Mouse (Mus musculus): ENCODE measurements around the gene Rai2. TPM values are rescaled to one million over a fixed set of nuclear protein-coding genes. Genes with fewer than 3 reads are reported as not detected.

The Rai2 gene
- 1.5 and 2.1 TPM in 2 replicates for polyA plus RNA-seq (2015; fragmentation: Nextera tagmentation; extraction: Ambion mirVana)

DNA sequence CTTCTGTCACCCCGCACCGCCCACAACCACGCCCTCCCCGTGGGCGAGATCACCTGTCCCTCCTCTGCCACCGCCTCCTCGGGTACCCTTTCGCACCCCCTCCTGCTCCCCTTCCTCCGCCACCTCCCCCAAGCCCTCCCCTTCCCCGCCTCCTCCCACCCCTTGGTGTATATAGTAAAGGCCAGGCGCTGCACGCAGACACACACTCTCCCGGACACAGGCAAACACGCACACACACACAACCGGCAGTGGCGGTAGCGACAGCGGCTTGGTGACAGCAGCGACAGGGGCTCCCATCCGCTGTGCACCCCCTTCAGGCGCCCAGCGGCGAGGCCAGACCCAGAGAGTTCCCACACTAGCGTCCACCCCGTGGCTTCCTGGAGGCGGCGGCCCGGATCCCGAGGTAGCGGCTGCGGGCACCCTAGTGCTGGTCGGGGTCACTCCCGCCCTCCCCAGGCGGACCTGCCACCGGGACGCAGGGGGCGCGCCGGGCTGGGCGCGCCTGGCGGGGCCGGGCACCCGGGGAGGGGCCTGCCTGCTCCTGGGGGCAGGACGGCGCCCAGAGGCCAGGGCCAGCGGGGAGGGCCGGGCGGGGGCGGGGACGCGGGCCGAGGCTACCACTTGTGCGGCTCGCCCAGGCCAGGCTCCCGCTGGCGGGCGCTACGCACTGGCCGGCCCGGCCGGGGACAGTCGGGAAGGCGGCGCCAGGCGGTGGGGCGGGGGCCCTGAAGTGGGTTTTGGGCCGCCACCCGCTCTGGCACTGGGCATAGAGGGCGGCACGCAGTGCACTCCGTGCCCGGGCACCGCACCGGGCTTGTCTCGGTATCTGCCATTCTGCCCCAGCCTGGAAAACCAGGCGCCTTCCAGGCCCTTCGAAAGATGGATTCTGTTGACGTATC, at the start of gene Rai2:
Gene Rai2, plus strand, starts transcription at position 205 of the 899 bp plus-strand sequence.
- H3K27me3 ChIP-seq: peaks cover 80% of the 10 kb centered on the region
- ATAC-seq (ENCODE audit: insufficient number of reproducible peaks, insufficient read depth, low FRiP score, low TSS enrichment, low read depth): peak; percentile 56

DNA sequence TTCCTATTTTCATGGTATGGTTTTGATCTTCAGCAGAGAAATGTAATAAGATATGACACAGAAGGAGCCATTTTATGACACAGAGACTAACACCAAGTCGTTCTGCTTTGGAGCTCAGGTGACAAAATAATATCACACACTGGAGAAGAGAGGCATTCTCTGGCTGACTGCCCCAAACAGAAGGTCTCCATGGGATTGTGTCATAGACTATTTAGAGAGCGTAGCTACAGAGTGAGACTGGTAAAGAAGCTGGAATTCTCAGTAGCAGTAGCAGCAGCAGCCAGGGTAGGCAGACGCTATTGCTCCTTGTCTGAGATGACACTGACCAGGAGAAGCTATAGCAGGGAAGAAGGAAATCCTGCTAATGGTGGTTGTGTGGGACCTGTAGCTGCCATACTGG, 27.5 kb upstream of the Rai2 start:
- no peak for ATAC-seq (ENCODE audit: insufficient number of reproducible peaks, insufficient read depth, low FRiP score, low TSS enrichment, low read depth)
- H3K36me3 ChIP-seq: no peaks in the 10 kb centered on the region
- H3K27ac ChIP-seq: no peak overlapping the region
- 60% methylated on average over 3 of the region's 3 CpGs for WGBS
- no peaks in the 10 kb centered on the region for H3K9me3 ChIP-seq
- H3K9ac ChIP-seq: no peak overlapping the region
- no peak overlapping the region for H3K4me2 ChIP-seq
- no peaks in the 10 kb centered on the region for H3K4me1 ChIP-seq
- no peak overlapping the region for H3K4me3 ChIP-seq
- H3K27me3 ChIP-seq: peaks cover 33% of the 10 kb centered on the region

More for the DNA sequence above, at the start of gene Rai2:
- H3K4me1 ChIP-seq: no peaks in the 10 kb centered on the region
- H3K36me3 ChIP-seq: no peaks in the 10 kb centered on the region
- H3K4me3 ChIP-seq: peak within 1 kb of the TSS; percentile 55
- H3K27ac ChIP-seq: no peak within 1 kb of the TSS
- H3K9me3 ChIP-seq: no peaks in the 10 kb centered on the region
- H3K4me2 ChIP-seq: peak within 1 kb of the TSS; percentile 92
- 28% methylated on average over 53 of the region's 79 CpGs for WGBS
- H3K9ac ChIP-seq: peak within 1 kb of the TSS; percentile 62

DNA sequence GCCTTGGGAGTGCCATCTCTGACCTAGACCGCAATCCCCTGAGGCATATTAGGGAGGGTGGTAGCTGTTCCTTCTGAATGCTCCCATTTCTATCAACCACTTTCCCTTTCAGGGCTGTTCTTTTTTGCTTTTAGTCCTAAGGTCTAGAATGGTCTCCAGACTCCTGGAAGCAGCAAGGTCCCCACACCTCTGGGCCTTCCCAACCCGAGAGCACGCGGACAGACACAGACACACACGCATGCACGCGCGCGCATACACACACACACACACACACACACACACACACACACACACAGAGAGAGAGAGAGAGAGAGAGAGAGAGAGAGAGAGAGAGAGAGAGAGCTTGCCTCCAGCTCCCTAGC, 385 bp upstream of the Rai2 start:
- Histone ChIP-seq H3K27me3 (peaks cover 74% of the 10 kb centered on the region), H3K9me3 (no peaks in the 10 kb centered on the region), H3K27ac (no peak overlapping the region), H3K4me3 (peak overlapping the region; percentile 55), H3K4me1 (no peaks in the 10 kb centered on the region), H3K4me2 (peak overlapping the region; percentile 92), H3K36me3 (no peaks in the 10 kb centered on the region), H3K9ac (peak overlapping the region; percentile 62; the same call in 1 of the 2 replicates)
- 49% methylated on average over 5 of the region's 9 CpGs for WGBS
- no peak for ATAC-seq (ENCODE audit: insufficient number of reproducible peaks, insufficient read depth, low FRiP score, low TSS enrichment, low read depth)

DNA sequence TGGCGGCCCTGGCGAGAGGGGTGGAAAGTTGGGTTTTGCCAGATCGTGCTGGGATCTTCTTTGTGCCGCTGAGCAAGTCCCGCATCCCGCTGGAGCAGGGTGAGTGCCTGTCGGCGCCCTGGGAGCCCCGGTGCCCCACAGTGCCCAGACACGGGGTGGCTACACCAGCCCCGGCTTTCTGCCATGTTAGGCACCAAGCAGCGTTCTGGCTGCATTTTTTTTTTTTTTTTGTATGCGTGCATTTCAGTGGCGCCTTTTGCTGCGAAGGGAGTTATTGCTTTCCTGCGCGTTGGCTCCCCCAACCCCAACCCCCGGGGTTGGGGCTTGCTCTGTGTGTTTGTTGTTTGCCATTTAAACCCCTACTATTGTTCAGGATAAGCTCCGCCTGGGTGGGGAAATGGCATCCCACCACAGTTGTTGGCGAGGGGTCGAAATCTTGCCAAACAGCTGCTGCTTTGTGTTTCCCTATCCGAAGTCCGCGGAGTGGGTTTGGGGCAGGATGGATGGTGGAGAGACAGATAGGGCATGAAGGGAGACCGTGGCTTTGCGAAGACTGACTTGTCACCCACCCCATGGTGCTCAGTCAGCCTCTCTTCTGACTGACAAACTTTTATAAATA, 1.0 kb downstream of the Rai2 start:
- no peak overlapping the region for H3K27ac ChIP-seq
- ATAC-seq (ENCODE audit: insufficient number of reproducible peaks, insufficient read depth, low FRiP score, low TSS enrichment, low read depth): no peak
- H3K9me3 ChIP-seq: no peaks in the 10 kb centered on the region
- WGBS: 20% methylated on average over 26 of the region's 26 CpGs
- peak overlapping the region; percentile 92 for H3K4me2 ChIP-seq
- peak overlapping the region; percentile 62 for H3K9ac ChIP-seq
- H3K36me3 ChIP-seq: no peaks in the 10 kb centered on the region
- H3K4me1 ChIP-seq: no peaks in the 10 kb centered on the region
- peak overlapping the region; percentile 55 for H3K4me3 ChIP-seq
- H3K27me3 ChIP-seq: peaks cover 86% of the 10 kb centered on the region

DNA sequence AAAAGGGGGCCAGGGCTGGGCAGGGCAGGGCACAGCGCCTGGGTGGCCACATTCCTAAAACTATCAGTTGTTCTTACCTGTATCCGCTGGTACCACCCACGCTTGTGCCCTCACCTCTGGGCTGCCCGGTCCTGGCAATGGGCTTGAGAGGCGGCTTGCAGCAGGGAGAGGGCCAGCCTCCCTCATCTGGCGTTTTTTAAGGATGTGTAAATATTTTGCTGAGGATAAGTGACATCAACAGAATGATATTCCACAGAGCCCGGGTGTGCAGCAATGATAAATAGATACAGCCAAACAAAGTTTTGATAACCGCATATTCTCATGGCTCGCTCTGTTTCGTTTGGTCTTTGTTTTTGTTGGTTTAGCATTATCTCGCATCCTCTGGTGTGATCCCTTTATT, 1.7 kb downstream of the Rai2 start:
- Histone ChIP-seq H3K27ac (no peak overlapping the region), H3K4me2 (peak overlapping the region; percentile 92), H3K4me3 (peak overlapping the region; percentile 55), H3K36me3 (no peaks in the 10 kb centered on the region), H3K9me3 (no peaks in the 10 kb centered on the region), H3K4me1 (no peaks in the 10 kb centered on the region), H3K9ac (no peak overlapping the region), H3K27me3 (peaks cover 92% of the 10 kb centered on the region)
- ATAC-seq (ENCODE audit: insufficient number of reproducible peaks, insufficient read depth, low FRiP score, low TSS enrichment, low read depth): no peak
- 36% methylated on average over 11 of the region's 11 CpGs for WGBS

DNA sequence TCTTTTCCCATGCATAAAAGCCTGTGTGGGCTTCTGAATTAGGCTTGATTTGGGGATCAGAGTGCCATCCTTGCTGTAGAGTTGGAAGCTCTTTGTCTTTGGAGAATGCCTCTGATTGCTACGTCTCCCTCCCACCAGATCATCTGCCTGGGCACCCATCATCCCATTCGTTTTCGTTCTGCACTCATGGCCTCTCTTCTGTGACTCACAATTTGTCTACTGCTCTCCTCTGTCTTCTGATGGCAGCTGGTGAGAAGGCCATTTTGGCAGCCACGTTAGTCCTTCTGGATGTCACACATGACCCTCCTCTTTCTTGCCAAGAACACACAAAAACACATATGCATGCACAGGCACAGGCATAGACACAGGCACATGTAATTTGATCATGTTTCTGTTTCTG, 4.2 kb downstream of the Rai2 start:
- no peak for ATAC-seq (ENCODE audit: insufficient number of reproducible peaks, insufficient read depth, low FRiP score, low TSS enrichment, low read depth)

DNA sequence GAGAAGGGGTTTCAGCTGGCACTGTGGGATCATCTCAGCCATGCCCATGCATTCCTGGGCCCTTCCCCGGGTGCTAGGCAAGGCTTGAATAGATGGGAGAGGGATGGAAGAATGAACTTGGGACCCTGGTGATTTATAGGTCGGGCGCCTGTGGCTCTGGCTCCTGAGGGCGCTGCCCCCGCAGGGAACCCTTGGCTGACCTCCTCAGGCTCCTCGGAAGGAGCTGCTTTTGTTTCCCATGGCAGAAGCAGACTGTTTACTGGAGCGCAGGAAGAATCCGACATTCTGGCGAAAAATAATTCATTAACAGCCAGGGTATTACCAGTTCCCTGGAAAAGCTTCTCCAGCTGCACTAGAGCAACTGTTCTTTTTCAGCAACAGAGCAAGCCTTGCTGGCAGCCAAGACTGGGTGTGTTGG, 6.5 kb downstream of the Rai2 start:
- H3K4me3 ChIP-seq: no peak overlapping the region
- no peak overlapping the region for H3K27ac ChIP-seq
- no peak for ATAC-seq (ENCODE audit: insufficient number of reproducible peaks, insufficient read depth, low FRiP score, low TSS enrichment, low read depth)
- H3K36me3 ChIP-seq: no peaks in the 10 kb centered on the region
- no peaks in the 10 kb centered on the region for H3K9me3 ChIP-seq
- H3K27me3 ChIP-seq: peaks cover 81% of the 10 kb centered on the region
- H3K4me1 ChIP-seq: no peaks in the 10 kb centered on the region
- whole genome bisulfite sequencing: 20% methylated on average over 9 of the region's 9 CpGs
- no peak overlapping the region for H3K9ac ChIP-seq
- no peak overlapping the region for H3K4me2 ChIP-seq

More for the DNA sequence above, 4.2 kb downstream of the Rai2 start:
- Histone ChIP-seq H3K4me2 (no peak overlapping the region), H3K27me3 (peaks cover 88% of the 10 kb centered on the region), H3K9me3 (no peaks in the 10 kb centered on the region), H3K36me3 (no peaks in the 10 kb centered on the region), H3K4me3 (no peak overlapping the region), H3K27ac (no peak overlapping the region), H3K4me1 (no peaks in the 10 kb centered on the region), H3K9ac (no peak overlapping the region)
- WGBS: 64% methylated on average over 4 of the region's 4 CpGs

DNA sequence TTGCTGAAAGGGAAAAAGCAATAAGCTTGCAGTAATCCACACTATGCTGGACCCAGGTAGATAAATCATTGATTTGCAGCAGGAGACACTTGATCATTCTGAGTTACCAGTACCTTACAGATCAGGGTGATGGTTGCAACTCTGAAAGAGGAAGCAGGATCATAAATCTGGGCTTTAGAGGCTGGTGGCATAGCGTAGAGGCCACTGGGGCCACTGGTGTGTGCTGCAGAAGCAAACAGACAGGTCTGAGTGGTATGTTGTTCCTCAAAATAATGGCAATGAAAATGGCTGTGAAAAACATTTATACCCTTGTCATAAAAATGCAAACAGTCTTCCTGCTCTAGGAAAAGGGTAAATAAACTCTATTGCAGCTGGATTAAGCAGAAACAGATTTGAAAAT, 9.4 kb downstream of the Rai2 start:
- 84% methylated on average over 1 of the region's 1 CpGs for WGBS
- Histone ChIP-seq H3K36me3 (no peaks in the 10 kb centered on the region), H3K4me3 (no peak overlapping the region), H3K27me3 (peaks cover 79% of the 10 kb centered on the region), H3K4me1 (no peaks in the 10 kb centered on the region), H3K9me3 (no peaks in the 10 kb centered on the region), H3K9ac (no peak overlapping the region), H3K4me2 (no peak overlapping the region), H3K27ac (no peak overlapping the region)
- no peak for ATAC-seq (ENCODE audit: insufficient number of reproducible peaks, insufficient read depth, low FRiP score, low TSS enrichment, low read depth)

DNA sequence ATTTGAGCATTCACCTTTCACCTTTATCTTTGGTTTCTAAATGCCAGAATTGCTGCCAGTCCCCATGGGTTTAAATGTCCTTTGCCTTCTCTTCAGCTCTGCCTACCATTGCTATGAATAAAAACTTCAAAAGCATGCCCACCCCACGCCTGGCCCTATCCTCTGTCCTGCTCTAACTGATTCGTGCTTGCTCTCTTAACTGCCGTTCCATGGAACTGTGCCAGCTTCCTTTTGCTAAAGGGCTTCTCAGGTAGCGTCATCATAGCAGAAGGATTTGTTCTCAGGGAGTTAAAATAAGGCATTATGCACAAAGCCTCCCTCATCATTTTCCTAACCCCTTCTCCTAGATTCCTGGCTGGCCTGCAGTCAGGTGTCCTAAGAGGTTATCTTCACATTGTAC, 11.6 kb downstream of the Rai2 start:
- WGBS: 55% methylated on average over 4 of the region's 4 CpGs
- no peak for ATAC-seq (ENCODE audit: insufficient number of reproducible peaks, insufficient read depth, low FRiP score, low TSS enrichment, low read depth)

DNA sequence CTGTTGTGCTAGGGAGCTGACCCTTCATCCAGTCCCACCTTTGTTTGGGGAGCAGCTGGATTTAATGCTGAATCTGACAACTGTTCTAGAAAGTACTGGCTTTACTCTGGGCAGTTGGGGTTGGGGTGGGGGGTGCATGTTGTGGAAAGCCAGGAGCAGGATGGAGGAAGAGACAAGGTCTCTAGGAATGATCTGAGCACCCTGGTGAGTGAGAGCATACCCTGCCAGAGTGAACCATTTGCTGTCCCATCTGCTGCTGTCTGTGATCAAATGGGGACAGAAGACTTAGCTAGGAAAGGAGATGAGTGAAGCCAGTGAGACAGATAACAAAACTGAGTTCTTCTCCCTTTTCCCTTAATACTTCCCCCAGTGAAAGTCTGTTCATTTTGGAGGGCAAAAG, 13.2 kb downstream of the Rai2 start:
- Histone ChIP-seq H3K27me3 (peaks cover 70% of the 10 kb centered on the region), H3K27ac (no peak overlapping the region), H3K4me1 (no peaks in the 10 kb centered on the region), H3K36me3 (no peaks in the 10 kb centered on the region), H3K4me2 (no peak overlapping the region), H3K9ac (no peak overlapping the region), H3K4me3 (no peak overlapping the region), H3K9me3 (no peaks in the 10 kb centered on the region)
- no peak for ATAC-seq (ENCODE audit: insufficient number of reproducible peaks, insufficient read depth, low FRiP score, low TSS enrichment, low read depth)

More for the DNA sequence above, 11.6 kb downstream of the Rai2 start:
- Histone ChIP-seq H3K4me1 (no peaks in the 10 kb centered on the region), H3K27ac (no peak overlapping the region), H3K36me3 (no peaks in the 10 kb centered on the region), H3K9ac (no peak overlapping the region), H3K4me3 (no peak overlapping the region), H3K9me3 (no peaks in the 10 kb centered on the region), H3K4me2 (no peak overlapping the region), H3K27me3 (peaks cover 64% of the 10 kb centered on the region)

DNA sequence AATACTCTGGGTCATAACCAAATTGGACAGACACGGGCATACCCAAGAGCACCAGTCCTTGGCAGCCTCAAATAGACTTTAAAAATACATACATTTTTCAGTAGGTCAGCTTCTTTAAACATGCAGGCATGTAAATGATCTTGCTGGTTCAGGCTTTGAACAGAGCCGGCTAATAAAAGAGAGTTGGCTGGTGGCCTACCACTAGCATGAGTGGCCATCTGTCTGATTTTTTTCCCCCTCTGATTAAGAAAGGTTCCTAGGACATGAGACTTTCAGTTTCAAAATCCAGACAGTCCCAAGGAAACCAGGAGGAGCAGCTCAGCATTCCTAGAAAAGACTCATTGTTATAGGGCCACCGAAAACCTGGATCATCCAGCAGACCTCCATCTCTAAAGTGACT, 15.0 kb downstream of the Rai2 start:
- Histone ChIP-seq H3K36me3 (no peaks in the 10 kb centered on the region), H3K27ac (no peak overlapping the region), H3K9ac (no peak overlapping the region), H3K4me2 (no peak overlapping the region), H3K27me3 (peaks cover 60% of the 10 kb centered on the region), H3K4me1 (no peaks in the 10 kb centered on the region), H3K4me3 (no peak overlapping the region), H3K9me3 (no peaks in the 10 kb centered on the region)
- 86% methylated on average over 3 of the region's 3 CpGs for WGBS
- ATAC-seq (ENCODE audit: insufficient number of reproducible peaks, insufficient read depth, low FRiP score, low TSS enrichment, low read depth): no peak
